Mouse (Mus musculus): Measurements from ENCODE around the gene Cdc73.
A peak's percentile ranks its signal among the peaks of the same experiment; 100 is the strongest.
"Not testable (repeated sequence)": the region's sequence is repeated elsewhere in the genome, so short reads cannot be mapped to it uniquely, and the experiment has no call there.

Gene Cdc73

GRCm38 (mm10) chr1:143702741-143703262 lies at the start of gene Cdc73:
Gene Cdc73, minus strand, starts transcription at chr1:143702893.
- DNase-seq (ENCODE audit: low read depth, low spot score): peak; percentile 86

DNA sequence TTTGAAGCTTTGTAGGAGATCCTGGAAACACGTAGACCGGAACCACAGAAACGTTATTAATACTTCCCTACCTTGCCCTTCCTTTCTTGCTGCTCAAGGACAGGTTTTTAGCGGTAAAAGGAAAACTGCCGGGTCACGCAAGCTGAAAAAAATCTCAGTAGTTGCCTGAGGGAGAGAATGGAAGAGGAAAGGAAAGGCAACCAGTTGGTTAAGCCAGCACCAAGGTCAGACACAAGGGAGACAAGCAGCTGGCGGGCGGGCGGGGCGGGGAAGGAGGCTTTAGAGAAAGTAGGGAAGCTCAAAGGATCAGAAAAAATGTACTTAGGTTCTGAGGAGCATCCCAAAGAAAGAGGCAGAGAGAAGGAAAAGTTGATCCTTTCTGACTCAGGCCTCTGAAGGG lies 43.2 kb upstream of the Cdc73 start:
- no peak for DNase-seq (ENCODE audit: low read depth, low spot score)

DNA sequence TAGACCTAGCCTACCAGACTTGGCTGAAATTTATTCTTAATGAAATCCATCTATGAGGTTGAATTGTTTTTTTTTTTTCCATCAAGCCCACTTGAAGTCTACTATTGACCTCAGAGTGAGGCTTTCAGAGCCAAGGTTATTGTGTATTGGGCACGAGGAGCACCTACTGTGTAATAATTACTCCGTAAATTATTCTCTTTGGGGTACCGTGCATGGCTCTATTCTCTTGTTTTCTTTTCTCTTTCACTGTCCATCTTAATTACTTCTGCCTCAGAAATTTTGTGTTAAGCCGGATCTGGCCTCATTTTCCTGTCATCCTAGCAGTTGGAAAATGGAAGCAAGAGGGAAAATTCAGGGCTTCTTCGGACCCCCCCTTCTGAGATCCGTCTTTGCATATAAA lies 39.5 kb upstream of the Cdc73 start:
- DNase-seq (ENCODE audit: low read depth, low spot score): no peak

- DNase-seq (ENCODE audit: low read depth, low spot score): no peak
Observed at GRCm38 (mm10) chr1:143741331-143741730, 38.6 kb upstream of the Cdc73 start.

DNA sequence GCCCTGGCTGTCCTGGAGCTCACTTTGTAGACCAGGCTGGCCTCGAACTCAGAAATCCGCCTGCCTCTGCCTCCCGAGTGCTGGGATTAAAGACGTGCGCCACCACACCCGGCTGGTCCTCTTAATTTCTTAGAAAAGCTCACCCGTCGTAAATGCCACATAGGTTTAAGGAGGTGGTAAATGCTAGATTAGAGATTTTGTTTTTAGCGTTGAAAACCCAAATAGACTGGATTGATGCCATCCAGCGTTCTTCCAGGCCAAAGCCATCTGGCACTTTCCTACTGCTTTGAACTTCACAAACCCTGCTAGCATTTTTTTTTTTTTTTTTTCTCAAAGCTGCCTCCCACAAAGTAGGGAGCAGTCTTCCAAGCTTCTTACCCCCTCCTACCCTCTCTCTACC lies 37.9 kb upstream of the Cdc73 start:
- no peak for DNase-seq (ENCODE audit: low read depth, low spot score)

DNA sequence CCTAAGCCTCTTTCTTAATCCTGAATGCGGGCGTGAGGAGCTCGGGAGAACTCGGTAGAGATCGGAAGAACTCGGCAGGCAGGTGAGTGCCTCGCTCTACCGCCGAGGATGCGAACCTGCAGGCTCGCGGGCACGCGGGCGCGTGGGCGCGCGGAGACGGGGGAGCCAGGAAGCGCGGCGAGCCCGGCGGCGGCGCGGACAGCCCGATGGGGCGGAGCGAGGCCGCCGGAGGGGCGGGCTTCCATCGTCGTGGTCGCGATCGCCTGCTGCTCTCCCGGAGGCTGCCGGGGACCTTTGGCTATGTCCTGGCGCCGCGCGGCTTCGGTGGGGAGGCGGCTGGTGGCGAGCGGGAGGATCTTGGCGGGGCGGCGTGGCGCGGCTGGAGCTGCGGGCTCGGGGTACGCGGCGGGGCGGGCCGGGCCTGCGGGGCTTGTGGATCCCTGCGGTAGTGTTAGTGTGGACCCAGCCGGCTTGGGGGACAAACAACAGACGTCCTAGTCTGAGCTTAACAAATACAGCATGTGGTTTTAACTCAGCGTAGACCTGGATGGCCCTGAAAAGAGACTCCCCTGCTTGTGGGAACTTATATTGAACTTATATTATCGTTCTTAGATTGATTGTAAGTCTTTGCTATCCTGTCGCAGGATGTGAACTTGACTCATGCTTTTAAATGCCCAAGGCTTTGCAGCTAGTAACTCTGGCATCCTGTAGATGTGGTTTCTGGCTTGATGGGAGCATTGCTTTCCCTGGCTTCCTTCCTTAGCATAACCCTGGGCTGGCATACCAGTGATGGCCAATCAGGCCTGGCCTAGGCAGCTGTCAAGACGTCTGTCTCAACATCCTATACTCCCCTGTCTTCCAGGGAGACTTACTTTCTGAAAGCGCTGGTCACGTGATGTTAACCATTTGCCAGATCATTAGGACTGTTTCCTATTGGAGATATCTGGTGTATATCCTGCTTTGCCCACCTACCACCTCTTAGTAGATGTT lies 37.0 kb upstream of the Cdc73 start:
- peak; percentile 76 for DNase-seq (ENCODE audit: low read depth, low spot score)

DNA sequence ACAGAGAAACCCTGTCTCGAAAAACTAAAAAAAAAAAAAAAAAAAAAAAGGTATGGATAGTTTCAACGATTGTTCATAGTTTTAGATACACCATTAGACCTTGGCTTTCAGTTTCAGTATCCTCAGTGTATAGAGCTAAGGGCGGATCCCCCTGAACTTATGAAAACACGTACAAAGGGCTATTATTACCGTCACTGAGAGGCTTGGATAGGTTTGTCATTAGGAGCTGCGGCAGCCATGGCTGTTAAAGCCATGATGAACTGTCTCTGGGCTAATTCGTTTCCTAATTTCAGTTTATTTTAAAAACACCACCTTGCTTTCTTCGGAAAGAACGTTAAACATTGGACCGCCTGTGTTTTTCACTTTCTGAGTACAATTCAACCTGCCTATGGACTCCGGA lies 36.1 kb upstream of the Cdc73 start:
- no peak for DNase-seq (ENCODE audit: low read depth, low spot score)

DNA sequence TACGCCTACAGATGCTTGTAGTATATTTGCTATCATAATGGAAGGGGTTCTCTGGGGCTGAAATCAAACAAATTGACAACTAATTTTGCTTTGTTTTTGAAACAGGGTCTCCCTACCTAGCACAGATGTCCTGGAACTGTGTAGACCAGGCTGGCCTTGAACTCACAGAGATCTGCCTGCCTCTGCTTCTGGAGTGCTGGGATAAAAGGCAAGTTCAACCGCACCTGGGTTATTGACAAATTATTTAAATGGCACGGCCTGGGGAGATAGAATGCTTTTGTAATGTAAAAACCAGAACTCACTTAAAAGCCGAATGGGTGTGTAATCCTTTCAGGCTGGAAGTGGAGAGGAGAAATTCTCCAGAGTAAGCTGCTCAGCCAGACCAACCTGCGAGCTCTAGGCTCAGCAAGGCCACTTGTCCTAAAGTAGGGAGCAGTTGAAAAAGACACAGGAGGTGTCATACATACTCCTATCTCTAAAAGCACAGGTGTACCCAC lies 31.3 kb upstream of the Cdc73 start:
- DNase-seq (ENCODE audit: low read depth, low spot score): no peak

DNA sequence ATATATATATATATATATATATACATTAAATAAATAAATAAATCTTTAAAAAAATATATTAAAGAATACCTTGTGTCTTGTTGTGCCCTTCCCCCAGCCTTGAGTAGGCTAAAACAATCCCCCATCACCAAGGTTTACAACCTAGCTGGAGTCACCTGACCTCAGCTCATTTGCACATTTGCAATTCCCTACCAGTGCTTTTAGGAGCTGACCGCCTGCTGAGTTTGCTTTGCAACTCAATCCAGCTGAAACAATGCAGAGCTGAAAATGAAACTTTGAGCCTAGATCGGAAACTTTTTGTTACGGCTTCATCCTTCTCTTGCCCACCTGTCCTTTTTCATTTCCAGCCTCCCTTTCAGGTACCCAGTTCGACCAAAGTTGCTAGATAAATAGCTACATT lies 29.0 kb upstream of the Cdc73 start:
- no peak for DNase-seq (ENCODE audit: low read depth, low spot score)

DNA sequence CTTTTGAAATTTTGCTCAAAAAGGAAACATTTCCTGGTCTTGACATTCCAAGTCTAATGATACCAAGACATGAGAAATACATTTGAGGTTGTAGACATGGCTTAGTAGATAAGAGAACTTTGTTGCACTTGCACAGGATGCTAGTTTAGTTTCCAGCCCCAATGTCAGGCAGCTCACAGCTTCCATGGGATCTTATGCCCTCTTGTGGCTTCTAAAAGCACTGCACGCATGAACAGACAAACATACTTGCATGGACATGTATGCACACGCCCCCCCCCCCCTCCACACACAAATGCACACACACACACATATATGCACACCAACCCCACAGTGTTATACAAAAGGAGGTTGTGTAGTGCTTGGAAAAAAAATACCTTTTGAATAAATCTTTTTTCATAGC lies 28.2 kb upstream of the Cdc73 start:
- DNase-seq (ENCODE audit: low read depth, low spot score): peak; percentile 36

DNA sequence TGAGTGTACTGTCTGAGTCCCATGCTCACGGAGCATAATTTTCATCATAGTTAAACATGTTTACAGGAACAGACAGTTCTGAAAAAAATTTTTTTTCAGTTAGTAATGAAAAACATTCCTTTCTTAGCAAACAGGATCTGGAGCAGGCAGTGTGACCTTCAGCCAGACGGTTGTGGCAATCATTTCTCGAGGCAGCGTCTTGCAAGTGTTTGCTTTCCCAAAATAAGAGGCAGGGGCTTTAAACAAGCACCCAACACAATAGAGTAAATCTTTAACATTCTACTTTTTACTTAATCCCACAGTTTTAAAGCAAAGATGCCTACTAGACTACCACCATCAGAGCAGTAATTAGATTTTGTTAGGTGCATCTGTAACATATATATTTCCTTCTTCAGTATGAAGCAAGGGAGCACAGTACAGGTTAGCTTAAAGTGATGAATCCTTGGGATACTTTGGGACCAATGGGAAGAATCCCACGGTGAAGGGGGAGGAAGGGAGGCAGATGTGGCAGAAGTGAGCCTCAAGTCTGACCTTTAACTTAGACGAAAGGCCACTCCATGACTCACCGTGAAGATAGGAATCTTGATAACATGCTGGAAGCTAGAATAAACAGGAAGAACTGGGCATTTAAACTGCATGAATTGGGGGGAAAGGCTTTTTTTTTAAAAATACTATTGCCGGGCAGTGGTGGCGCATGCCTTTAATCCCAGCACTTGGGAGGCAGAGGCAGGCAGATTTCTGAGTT lies 25.2 kb upstream of the Cdc73 start:
- no peak for DNase-seq (ENCODE audit: low read depth, low spot score)

- DNase-seq (ENCODE audit: low read depth, low spot score): no peak
Observed at GRCm38 (mm10) chr1:143724456-143725064, 21.9 kb upstream of the Cdc73 start.

DNA sequence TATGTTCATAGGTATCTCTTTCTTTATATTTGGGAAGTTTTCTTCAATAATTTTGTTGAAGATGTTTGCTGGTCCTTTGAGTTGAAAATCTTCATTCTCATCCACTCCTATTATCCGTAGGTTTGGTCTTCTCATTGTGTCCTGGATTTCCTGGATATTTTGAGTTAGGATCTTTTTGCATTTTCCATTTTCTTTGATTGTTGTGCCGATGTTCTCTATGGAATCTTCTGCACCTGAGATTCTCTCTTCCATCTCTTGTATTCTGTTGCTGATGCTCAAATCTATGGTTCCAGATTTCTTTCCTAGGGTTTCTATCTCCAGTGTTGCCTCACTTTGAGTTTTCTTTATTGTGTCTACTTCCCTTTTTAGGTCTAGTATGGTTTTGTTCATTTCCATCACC lies 13.3 kb upstream of the Cdc73 start, which contains the start of gene Glrx2:
TSS of gene Glrx2 (plus strand) at position 301 of the 400 bp plus-strand sequence.
- not testable (repeated sequence) for DNase-seq (ENCODE audit: low read depth, low spot score)

DNA sequence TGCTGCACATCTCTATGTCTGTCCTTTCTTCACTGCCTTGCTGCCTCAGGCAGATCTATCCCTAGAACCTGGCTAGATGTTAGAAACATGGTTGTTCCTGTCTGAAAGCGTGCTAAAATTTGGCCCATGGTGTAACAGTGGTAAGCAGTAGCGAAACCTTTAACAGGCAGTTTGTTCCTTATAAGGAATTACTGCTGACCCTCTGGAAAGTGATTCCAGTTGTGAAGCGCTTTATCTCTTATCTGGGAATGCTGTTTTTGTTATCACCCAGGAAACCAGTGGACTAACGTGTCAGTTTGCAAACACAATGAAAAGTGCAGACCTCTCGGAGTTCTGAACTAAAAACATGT lies 7.9 kb upstream of the Cdc73 start:
- DNase-seq (ENCODE audit: low read depth, low spot score): no peak

DNA sequence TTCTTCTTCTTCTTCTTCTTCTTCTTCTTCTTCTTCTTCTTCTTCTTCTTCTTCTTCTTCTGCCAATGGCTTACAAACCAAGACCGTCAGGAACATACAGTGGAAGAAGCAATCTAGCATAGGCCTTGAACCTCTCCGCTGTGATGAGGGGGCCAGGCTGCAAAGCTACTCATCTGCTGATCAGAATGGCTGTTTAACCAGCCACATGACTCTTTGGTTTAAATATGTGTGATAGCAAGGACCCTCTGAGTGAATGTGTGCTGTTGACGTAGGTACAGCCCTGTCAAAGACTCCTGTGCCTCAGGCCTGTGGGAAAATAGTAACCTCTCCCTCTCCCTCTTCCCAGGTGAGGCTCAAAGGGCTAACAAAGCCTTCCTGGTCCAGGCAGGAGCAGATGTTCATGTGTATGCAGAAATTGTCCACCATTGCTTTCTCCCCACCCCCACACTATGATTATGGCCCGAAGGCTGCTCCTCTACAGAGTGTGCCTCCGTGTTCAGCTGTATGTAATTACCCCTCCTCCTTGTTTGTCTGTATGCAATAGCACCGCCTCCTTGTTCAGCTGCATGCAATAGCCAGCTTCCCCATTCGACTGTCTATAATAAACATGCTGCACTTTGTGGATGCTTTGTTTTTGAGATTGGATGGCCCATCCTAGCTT lies 7.4 kb upstream of the Cdc73 start:
- no peak for DNase-seq (ENCODE audit: low read depth, low spot score)

- DNase-seq (ENCODE audit: low read depth, low spot score): no peak
Observed at GRCm38 (mm10) chr1:143708361-143708760, 5.7 kb upstream of the Cdc73 start.

DNA sequence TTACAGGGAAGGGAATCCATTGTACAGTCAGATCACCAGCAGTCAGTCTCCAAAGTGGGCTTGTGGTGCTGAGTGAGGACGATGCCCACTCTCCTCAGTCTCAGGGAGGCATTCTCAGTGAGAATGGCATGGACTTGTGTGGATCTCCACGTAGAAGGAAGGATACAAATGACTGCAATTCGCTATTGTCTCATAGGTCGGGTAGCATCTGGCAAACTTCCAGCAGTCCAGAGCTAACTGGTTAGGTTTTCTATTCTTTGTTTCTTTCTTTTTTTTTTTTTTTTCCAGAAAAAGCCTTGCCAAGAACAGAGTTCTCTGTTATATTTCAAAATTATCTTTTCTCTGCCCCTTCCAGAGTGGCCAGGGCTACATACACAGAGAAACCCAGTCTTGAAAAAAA lies 4.3 kb upstream of the Cdc73 start:
- no peak for DNase-seq (ENCODE audit: low read depth, low spot score)

- DNase-seq (ENCODE audit: low read depth, low spot score): peak; percentile 36
Observed at GRCm38 (mm10) chr1:143702141-143702740, 452 bp downstream of the Cdc73 start.

GRCm38 (mm10) chr1:143701736-143702135 lies 957 bp downstream of the Cdc73 start:
- peak; percentile 11 for DNase-seq (ENCODE audit: low read depth, low spot score)

DNA sequence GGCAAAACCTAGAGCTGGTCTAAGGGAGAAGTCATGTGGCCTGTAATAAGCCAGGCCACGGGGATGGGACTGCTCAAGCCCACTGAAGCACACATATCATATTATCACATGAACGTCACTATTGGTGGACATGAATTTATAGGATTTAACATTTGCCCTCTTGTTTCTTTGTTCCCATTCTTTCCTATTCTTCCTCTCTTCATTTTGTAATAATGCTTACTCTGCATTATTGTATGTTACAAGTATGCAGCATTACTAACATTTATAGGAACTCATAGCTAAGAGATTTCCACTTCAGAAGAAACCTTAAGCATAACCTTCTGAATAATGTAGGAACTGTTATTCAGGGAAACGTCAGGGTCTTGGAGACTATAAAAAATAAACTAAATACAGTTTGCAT lies 17.8 kb downstream of the Cdc73 start:
- DNase-seq (ENCODE audit: low read depth, low spot score): no peak

DNA sequence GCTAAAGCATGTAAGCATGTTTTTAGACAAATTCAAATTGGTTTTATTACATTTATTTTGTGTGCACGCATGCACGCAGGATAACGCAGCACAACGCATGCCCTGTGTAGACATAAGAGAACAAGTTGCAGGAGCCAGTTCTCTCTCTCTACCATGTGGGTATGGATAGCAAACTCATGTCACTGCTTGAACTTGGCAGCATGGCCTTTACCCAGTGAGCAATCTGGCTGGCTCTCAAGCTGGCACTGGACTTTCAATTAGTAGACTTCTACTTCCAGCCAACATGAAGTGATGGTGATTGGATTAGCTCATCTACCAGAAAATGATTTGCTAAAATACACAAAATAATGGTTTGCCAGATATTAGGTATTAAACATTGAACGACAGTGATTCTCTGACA lies 21.6 kb downstream of the Cdc73 start:
- no peak for DNase-seq (ENCODE audit: low read depth, low spot score)

Measured in c-Kit-negative CD71-positive TER-119-positive erythroid progenitor cells, embryonic 14.5 days (primary cell).